Mouse (Mus musculus): ENCODE measurements around the gene Plxna4. TPM values are rescaled to one million over a fixed set of nuclear protein-coding genes. Genes with fewer than 3 reads are reported as not detected.

Plxna4 gene
- polyA plus RNA-seq, 1 experiment: 1.7 TPM

- H3K27ac ChIP-seq (ENCODE audit: insufficient read depth, low read length): no peak overlapping the region
These were observed 394.9 kb downstream of the Plxna4 start for GRCm38 (mm10) chr6:32193046-32193445.

DNA sequence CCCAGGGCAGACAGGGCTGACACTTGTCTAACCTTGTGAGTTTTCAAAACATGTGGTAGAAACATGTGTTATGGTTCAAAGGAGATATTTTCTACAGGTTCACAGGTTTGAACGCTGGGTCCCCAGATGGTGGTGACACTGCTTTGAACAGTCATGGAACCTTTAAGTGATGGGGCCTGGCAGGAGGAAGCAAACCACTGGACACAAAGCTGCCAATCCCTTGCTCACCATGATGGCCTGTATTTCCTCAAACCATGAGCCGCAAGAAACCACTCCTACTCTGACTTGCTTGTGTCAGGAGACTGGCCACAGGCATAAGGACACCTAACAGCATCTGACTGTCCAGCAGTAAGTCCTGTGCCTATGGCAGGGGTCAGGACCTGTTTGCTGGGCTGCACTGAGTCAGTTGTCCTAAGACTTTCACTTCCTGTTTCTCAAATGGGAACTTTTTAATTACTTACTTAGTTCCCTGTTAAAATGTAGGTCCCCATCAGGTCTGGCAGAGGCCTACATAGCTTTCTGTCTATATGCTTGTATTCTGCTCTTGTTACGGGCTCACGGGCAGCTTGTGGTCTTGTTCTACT lies 403.5 kb downstream of the Plxna4 start:
- Histone ChIP-seq H3K4me1 (ENCODE audit: control insufficient read depth, insufficient read depth, low read length) (no peaks in the 10 kb centered on the region), H3K27ac (ENCODE audit: insufficient read depth, low read length) (no peak overlapping the region), H3K4me3 (ENCODE audit: insufficient read depth, low read length) (no peak overlapping the region)
- TF ChIP-seq POLR2A (IDR thresholded peaks at IDR 0.05; ENCODE audit: low read depth, low read length) (no peak), CTCF (IDR thresholded peaks at IDR 0.05; ENCODE audit: borderline replicate concordance, insufficient read depth, low read length) (no peak)

More at GRCm38 (mm10) chr6:32193046-32193445, 394.9 kb downstream of the Plxna4 start:
- no peak overlapping the region for H3K4me3 ChIP-seq (ENCODE audit: insufficient read depth, low read length)
- H3K4me1 ChIP-seq (ENCODE audit: control insufficient read depth, insufficient read depth, low read length): no peaks in the 10 kb centered on the region
- TF ChIP-seq CTCF (IDR thresholded peaks at IDR 0.05; ENCODE audit: borderline replicate concordance, insufficient read depth, low read length): no peak
- no peak for TF ChIP-seq POLR2A (IDR thresholded peaks at IDR 0.05; ENCODE audit: low read depth, low read length)

DNA sequence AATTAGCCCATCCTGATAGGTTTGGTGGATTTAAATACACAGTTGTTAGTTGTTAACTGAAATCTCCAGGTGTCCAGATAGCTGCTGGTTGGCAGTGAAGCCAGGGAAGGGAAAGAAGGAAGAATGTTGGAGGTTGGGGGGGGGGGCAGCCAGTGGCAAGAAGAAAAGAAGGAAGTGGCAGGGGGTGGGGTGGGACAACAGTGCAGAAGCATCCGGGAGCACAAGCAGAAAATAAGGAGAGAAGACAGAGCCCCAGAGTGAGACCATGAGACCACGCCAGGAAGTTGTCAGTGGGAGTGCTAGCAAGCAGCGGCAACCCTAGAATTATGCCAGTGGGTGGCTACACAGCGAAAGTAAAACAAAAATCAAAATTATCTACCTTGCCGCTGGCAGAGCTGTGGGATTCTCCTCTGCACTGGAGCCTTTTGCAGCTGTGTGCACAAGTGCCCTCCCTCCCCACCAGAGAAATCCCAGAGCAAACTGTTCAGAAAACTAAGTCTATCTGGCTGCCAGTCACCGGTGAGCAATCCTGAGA lies 404.3 kb downstream of the Plxna4 start:
- H3K4me1 ChIP-seq (ENCODE audit: control insufficient read depth, insufficient read depth, low read length): no peaks in the 10 kb centered on the region
- no peak overlapping the region for H3K27ac ChIP-seq (ENCODE audit: insufficient read depth, low read length)
- H3K4me3 ChIP-seq (ENCODE audit: insufficient read depth, low read length): no peak overlapping the region
- TF ChIP-seq CTCF (IDR thresholded peaks at IDR 0.05; ENCODE audit: borderline replicate concordance, insufficient read depth, low read length) (no peak), POLR2A (IDR thresholded peaks at IDR 0.05; ENCODE audit: low read depth, low read length) (no peak)

GRCm38 (mm10) chr6:32180012-32180358 lies 408.0 kb downstream of the Plxna4 start:
- Histone ChIP-seq H3K27ac (ENCODE audit: insufficient read depth, low read length) (no peak overlapping the region), H3K4me1 (ENCODE audit: control insufficient read depth, insufficient read depth, low read length) (no peaks in the 10 kb centered on the region), H3K4me3 (ENCODE audit: insufficient read depth, low read length) (no peak overlapping the region)
- TF ChIP-seq POLR2A (IDR thresholded peaks at IDR 0.05; ENCODE audit: low read depth, low read length) (no peak), CTCF (IDR thresholded peaks at IDR 0.05; ENCODE audit: borderline replicate concordance, insufficient read depth, low read length) (no peak)

DNA sequence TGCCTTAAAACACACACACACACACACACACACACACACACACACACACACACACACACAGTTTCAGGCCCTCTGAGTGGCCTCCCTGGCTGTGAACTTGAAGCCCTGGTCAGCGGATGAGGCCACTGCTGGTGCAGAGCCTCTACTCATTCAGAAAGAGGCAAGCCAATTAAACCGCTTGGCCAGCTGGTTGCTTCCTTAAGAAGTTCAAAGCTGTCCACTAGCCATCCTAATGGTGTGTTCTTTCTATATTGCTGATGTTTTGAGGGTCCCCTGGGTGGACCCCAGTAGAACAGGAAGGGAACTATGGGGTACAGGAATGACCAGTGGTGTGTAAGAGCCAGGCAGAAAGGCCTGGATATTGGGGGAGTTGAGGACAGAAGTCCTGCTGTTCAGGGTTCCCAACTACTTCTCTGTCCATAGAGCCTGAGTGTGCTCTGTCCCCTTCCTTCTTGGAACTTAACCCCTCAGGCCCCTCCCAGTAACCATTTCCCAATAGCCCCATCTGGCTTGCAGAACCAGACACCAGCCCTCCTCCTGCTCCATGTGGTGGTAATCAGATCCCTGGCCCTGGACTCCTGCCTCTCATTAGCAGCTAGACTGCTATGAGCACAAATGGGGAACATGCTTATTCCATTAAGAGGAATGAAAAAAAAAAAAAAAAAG lies 408.5 kb downstream of the Plxna4 start:
- H3K4me3 ChIP-seq (ENCODE audit: insufficient read depth, low read length): no peak overlapping the region
- no peak overlapping the region for H3K27ac ChIP-seq (ENCODE audit: insufficient read depth, low read length)

GRCm38 (mm10) chr6:32177905-32178304 lies 410.1 kb downstream of the Plxna4 start:
- TF ChIP-seq POLR2A (IDR thresholded peaks at IDR 0.05; ENCODE audit: low read depth, low read length) (no peak), CTCF (IDR thresholded peaks at IDR 0.05; ENCODE audit: borderline replicate concordance, insufficient read depth, low read length) (no peak)
- H3K27ac ChIP-seq (ENCODE audit: insufficient read depth, low read length): no peak overlapping the region
- no peak overlapping the region for H3K4me3 ChIP-seq (ENCODE audit: insufficient read depth, low read length)
- no peaks in the 10 kb centered on the region for H3K4me1 ChIP-seq (ENCODE audit: control insufficient read depth, insufficient read depth, low read length)

More for the DNA sequence above, 408.5 kb downstream of the Plxna4 start:
- TF ChIP-seq CTCF (IDR thresholded peaks at IDR 0.05; ENCODE audit: borderline replicate concordance, insufficient read depth, low read length): no peak
- TF ChIP-seq POLR2A (IDR thresholded peaks at IDR 0.05; ENCODE audit: low read depth, low read length): no peak
- H3K4me1 ChIP-seq (ENCODE audit: control insufficient read depth, insufficient read depth, low read length): no peaks in the 10 kb centered on the region

DNA sequence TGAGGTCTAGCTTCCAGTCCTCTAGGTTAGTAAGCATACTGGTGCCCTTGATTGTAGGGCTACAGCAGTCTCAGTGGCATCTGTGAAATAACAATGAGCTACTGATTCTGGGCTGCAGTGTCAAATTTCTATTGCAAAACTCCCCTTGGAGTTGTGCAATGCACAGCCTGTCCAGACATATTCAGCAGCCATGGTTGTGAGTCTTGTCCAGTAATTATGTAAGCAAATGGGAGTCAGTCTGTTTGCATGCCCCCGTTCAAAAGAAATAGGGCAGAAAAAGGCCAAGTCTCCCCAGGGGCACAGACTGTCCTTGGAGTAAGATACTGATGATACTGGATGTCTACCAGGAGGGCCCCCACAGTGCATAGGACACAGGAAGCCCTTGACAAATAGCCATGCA lies 420.3 kb downstream of the Plxna4 start:
- no peaks in the 10 kb centered on the region for H3K4me1 ChIP-seq (ENCODE audit: control insufficient read depth, insufficient read depth, low read length)
- no peak overlapping the region for H3K4me3 ChIP-seq (ENCODE audit: insufficient read depth, low read length)
- no peak overlapping the region for H3K27ac ChIP-seq (ENCODE audit: insufficient read depth, low read length)

DNA sequence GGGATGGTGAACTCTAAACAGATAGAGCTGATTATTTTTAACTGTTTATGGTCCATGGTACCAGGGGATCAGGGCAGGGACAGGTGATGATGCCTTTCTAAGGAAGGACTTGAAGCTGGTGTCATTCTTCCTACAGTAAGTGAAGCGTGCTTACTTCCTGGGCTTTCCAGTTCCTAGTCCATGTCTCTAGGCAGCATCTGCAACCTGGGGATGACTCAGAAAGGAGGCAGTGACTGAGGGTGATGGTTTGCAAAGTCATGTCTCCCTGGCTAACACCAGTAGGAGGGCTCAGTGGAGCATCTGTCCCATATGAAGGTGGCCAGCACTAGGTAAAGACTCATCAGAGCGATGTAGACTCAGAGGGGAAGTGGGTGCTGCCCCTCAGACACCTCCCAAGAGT lies 427.6 kb downstream of the Plxna4 start:
- no peaks in the 10 kb centered on the region for H3K4me1 ChIP-seq (ENCODE audit: control insufficient read depth, insufficient read depth, low read length)
- H3K27ac ChIP-seq (ENCODE audit: insufficient read depth, low read length): no peak overlapping the region
- TF ChIP-seq POLR2A (IDR thresholded peaks at IDR 0.05; ENCODE audit: low read depth, low read length) (no peak), CTCF (IDR thresholded peaks at IDR 0.05; ENCODE audit: borderline replicate concordance, insufficient read depth, low read length) (no peak)
- H3K4me3 ChIP-seq (ENCODE audit: insufficient read depth, low read length): no peak overlapping the region

More for the DNA sequence above, 420.3 kb downstream of the Plxna4 start:
- no peak for TF ChIP-seq CTCF (IDR thresholded peaks at IDR 0.05; ENCODE audit: borderline replicate concordance, insufficient read depth, low read length)
- no peak for TF ChIP-seq POLR2A (IDR thresholded peaks at IDR 0.05; ENCODE audit: low read depth, low read length)

DNA sequence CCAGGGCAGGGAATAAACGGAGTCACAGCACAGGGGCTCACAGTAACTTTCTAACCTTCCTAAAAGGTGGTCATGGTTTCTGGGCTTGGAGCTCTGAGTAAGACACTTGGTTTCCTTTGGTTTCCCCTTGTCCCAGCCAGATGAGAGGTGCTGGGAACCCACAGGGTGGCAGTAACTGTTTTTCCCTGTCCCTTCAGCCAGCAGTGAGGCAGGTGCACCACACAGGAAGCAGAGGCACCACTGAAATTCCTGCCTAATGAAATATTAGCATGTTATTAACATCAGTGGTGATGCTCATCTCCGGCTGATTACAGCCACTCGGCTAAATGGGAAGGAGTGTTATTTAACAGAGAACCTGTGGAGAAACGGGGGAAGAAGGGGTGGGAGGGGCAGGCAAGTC lies 428.1 kb downstream of the Plxna4 start:
- TF ChIP-seq CTCF (IDR thresholded peaks at IDR 0.05; ENCODE audit: borderline replicate concordance, insufficient read depth, low read length): no peak
- TF ChIP-seq POLR2A (IDR thresholded peaks at IDR 0.05; ENCODE audit: low read depth, low read length): no peak
- Histone ChIP-seq H3K4me1 (ENCODE audit: control insufficient read depth, insufficient read depth, low read length) (no peaks in the 10 kb centered on the region), H3K4me3 (ENCODE audit: insufficient read depth, low read length) (no peak overlapping the region), H3K27ac (ENCODE audit: insufficient read depth, low read length) (no peak overlapping the region)

GRCm38 (mm10) chr6:32158347-32158746 lies 429.6 kb downstream of the Plxna4 start:
- no peak for TF ChIP-seq CTCF (IDR thresholded peaks at IDR 0.05; ENCODE audit: borderline replicate concordance, insufficient read depth, low read length)
- no peak for TF ChIP-seq POLR2A (IDR thresholded peaks at IDR 0.05; ENCODE audit: low read depth, low read length)
- H3K4me3 ChIP-seq (ENCODE audit: insufficient read depth, low read length): no peak overlapping the region
- H3K27ac ChIP-seq (ENCODE audit: insufficient read depth, low read length): no peak overlapping the region
- H3K4me1 ChIP-seq (ENCODE audit: control insufficient read depth, insufficient read depth, low read length): no peaks in the 10 kb centered on the region
